Mouse (Mus musculus) thymus, adult 2 months (tissue): ENCODE results near the gene Grhpr. TPM values are rescaled to one million over a fixed set of nuclear protein-coding genes. Genes with fewer than 3 reads are reported as not detected.

Experiments
- DNase-seq: peaks from one replicate; pipeline ENCODE4 v3.0.0; 2021
- H3K27ac ChIP-seq: fragments of 200-500 bp; 2 replicates; pipeline ENCODE4 v1.5.1; 2012; ENCODE audit warnings: low read length, control low read depth; ENCODE audit not compliant: control insufficient read depth, insufficient read depth
- H3K27me3 ChIP-seq: fragments of 200-500 bp; 2 replicates; pipeline ENCODE4 v1.6.1; 2012; ENCODE audit warnings: mild to moderate bottlenecking, low read length, moderate library complexity, mixed read lengths; ENCODE audit not compliant: control insufficient read depth, insufficient read depth
- H3K36me3 ChIP-seq: fragments of 200-500 bp; 2 replicates; pipeline ENCODE4 v1.6.1; 2012; ENCODE audit warnings: mild to moderate bottlenecking, low read length, moderate library complexity; ENCODE audit not compliant: control insufficient read depth, insufficient read depth
- H3K4me1 ChIP-seq: fragments of 200-500 bp; replicated peaks from 2 replicates; pipeline ENCODE4 v1.6.1; 2012; ENCODE audit warnings: low read length; ENCODE audit not compliant: control insufficient read depth, insufficient read depth
- H3K4me3 ChIP-seq: fragments of 200-500 bp; 2 replicates; pipeline ENCODE4 v1.5.1; 2012; ENCODE audit warnings: mild to moderate bottlenecking, low read length, control low read depth, moderate library complexity; ENCODE audit not compliant: control insufficient read depth, insufficient read depth
- CTCF ChIP-seq: fragments of 200-500 bp; IDR thresholded peaks from 2 replicates; pipeline ENCODE4 v1.5.1; 2012; ENCODE audit warnings: mild to moderate bottlenecking, control low read depth, low read length, moderate library complexity, borderline replicate concordance; ENCODE audit not compliant: control insufficient read depth, poor library complexity, insufficient read depth; ENCODE audit errors: extremely low read depth
- POLR2A ChIP-seq: fragments of 200-500 bp; IDR thresholded peaks from 2 replicates; pipeline ENCODE4 v1.6.1; 2012; ENCODE audit warnings: mild to moderate bottlenecking, low read length, control low read depth, moderate library complexity; ENCODE audit not compliant: control insufficient read depth, poor library complexity, insufficient read depth; ENCODE audit errors: extremely low read depth
- WGBS: fragments of 180-500 bp; shearing (Covaris S2); methylation state at CpG from one replicate; pipeline ENCODE4 v1.1.7; 2018; 5-methylcytosine and 5-hydroxymethylcytosine counted together
- polyA plus RNA-seq: library from polyadenylated mRNA; depleted of rRNA; stranded (reverse); fragments of >200 nt; gene quantifications from 2 replicates; pipeline ENCODE4 v1.2.3, GENCODE M21; 2012

Grhpr gene
- polyA plus RNA-seq, 1 experiment: 33.3 TPM

DNA sequence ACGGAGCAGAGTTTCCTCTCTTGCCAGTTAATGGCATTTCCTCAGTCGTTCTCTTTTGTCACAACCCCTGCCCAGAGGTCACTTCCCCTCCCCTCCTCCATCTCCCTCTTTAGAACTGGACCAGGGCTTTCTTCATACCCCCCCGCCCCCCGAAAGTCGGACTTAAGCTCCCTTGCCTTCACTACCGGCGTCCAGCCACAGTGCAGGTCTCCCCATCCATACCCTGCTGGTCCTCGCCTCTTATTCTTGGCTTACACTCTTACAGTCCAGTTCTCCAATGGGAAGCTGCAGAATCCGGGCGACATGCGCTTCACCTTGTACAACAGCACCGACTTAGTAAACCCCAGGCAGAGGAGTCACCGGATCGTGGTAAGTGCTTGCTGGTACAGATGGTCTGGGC, 37.8 kb downstream of the Grhpr start:
- peaks cover 11% of the 10 kb centered on the region for H3K4me1 ChIP-seq
- 2% methylated on average over 14 of the region's 14 CpGs for WGBS
- 0 out of 2 replicates have a peak, but pooled peaks cover 1% of the 10 kb centered on the region for H3K36me3 ChIP-seq
- DNase-seq: peak; percentile 4
- no peak overlapping the region for H3K27ac ChIP-seq
- peak overlapping the region; percentile 63 for H3K4me3 ChIP-seq
- TF ChIP-seq POLR2A (no peak), CTCF (no peak)
- no peaks in the 10 kb centered on the region for H3K27me3 ChIP-seq

DNA sequence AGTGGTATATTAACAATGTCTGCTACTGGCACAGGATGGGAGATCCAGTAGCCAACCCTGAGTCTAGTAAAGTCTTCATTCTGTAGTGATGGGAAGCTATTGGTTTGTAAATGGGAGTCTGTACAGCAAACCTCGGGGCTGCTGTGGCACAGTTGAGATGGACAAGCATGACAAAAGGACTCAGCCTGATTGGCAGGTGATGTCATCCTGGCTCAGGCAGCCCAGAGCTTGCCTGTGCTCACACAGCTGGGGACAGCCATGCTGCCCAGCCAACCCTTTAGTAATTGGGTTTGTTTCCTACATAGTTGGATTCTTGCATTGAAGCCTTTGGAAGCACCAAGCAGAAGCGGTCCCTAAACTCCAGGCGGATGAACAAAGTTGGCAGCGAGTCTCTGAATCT, 45.3 kb downstream of the Grhpr start:
- no peak overlapping the region for H3K4me3 ChIP-seq
- TF ChIP-seq CTCF: no peak
- TF ChIP-seq POLR2A: no peak
- 0 out of 2 replicates have a peak, but pooled peaks cover 8% of the 10 kb centered on the region for H3K36me3 ChIP-seq
- DNase-seq: no peak
- no peak overlapping the region for H3K27ac ChIP-seq
- no peaks in the 10 kb centered on the region for H3K27me3 ChIP-seq
- H3K4me1 ChIP-seq: no peaks in the 10 kb centered on the region
- WGBS: 96% methylated on average over 4 of the region's 4 CpGs

- no peak for TF ChIP-seq POLR2A
- no peak for TF ChIP-seq CTCF
- Histone ChIP-seq H3K27ac (no peak overlapping the region), H3K4me3 (no peak overlapping the region), H3K27me3 (no peaks in the 10 kb centered on the region), H3K4me1 (no peaks in the 10 kb centered on the region), H3K36me3 (0 out of 2 replicates have a peak, but pooled peaks cover 3% of the 10 kb centered on the region)
- no peak for DNase-seq
- 35% methylated on average over 9 of the region's 9 CpGs for WGBS
These were observed 51.4 kb downstream of the Grhpr start for GRCm38 (mm10) chr4:45032586-45032985.

DNA sequence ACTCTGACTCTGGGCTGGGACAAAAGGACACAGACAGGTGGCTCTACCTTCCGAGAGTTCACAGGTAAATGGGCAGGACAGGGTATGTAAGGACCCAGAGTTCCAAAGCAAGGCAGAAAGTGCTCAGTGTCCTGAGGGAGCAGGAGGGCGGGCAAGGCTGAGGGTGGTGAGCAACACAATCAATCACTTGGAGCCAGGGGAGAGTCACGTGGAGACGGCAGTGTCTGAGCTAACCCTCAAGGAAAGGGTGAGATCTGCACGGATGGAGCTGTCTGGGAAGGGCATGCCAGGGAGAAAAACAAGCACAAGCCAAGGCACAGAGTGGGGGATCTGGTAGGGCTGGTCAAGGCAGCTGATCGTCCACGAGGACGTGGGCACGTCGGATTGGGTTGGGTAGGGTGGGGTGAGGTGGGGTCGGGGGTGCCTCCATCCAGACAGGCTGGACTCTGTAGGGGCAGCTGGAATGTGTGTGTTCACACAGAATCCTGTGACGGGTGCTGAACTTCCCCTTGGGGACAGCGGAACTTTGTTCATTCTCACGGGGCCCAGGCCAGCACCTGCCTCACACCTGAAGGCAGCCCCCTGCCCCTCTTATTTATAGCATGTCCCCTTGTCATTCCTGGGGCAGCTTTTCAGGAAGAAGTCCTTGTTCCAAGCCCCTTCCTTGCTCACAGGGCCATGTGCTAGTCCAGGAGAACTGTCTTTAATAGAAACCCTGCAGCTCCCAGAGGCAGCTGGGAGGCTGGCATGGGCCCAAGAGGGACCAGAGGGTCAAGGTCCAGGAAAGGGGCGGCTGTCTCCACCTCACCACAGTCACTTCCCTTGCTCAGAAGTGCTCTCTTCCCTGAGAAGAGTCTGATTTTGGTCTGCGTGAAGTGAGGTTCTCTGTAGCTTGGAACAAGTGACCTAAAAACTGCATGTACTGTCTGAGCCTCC, 53.8 kb downstream of the Grhpr start:
- H3K27ac ChIP-seq: no peak overlapping the region
- H3K4me3 ChIP-seq: no peak overlapping the region
- H3K27me3 ChIP-seq: no peaks in the 10 kb centered on the region
- DNase-seq: no peak
- H3K36me3 ChIP-seq: no peaks in the 10 kb centered on the region
- TF ChIP-seq CTCF (no peak), POLR2A (no peak)
- 81% methylated on average over 16 of the region's 16 CpGs for WGBS
- H3K4me1 ChIP-seq: no peaks in the 10 kb centered on the region

DNA sequence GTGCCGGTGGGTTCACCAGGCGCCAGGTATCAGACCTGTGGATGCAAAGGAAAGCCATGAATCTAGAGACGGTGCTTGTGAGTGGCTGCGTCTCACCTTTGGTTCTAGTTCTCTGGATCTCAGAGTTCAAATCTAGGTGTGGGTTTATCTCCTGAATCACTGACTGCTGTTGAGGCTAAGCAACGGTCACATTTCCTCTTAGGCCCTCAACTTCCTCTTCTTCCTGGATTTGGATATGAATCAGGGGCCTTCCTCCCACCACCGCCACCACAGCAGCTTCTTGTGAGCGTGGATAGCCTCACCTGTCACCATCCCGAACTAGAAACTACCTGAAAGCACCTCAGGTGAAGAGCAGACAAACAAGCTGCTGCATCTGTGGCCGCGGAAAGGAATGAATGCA, 54.9 kb downstream of the Grhpr start:
- WGBS: 58% methylated on average over 10 of the region's 10 CpGs
- Histone ChIP-seq H3K27me3 (no peaks in the 10 kb centered on the region), H3K36me3 (no peaks in the 10 kb centered on the region), H3K27ac (no peak overlapping the region), H3K4me3 (no peak overlapping the region), H3K4me1 (no peaks in the 10 kb centered on the region)
- DNase-seq: no peak
- TF ChIP-seq POLR2A (no peak), CTCF (no peak)

DNA sequence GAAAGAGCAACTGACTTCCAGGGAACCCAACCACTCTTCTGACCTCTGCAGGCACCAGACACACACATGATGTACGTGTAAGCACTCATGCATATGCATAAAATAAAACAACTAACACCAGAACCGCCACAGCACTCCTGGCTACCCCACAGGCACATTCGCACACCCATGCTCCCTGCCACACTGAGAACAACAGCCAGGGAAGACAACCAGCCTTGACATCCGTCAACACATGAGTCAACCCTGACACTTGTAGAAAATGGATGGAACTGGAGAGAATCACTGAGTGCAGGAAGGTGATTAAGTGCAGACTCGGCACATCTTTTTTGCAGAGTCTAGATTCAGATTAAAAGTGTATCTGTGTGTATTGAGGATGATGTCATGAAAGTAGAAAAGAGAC, 55.4 kb downstream of the Grhpr start:
- WGBS: 85% methylated on average over 5 of the region's 5 CpGs
- H3K27ac ChIP-seq: no peak overlapping the region
- no peaks in the 10 kb centered on the region for H3K36me3 ChIP-seq
- no peak for TF ChIP-seq CTCF
- H3K4me1 ChIP-seq: no peaks in the 10 kb centered on the region
- DNase-seq: no peak
- no peak overlapping the region for H3K4me3 ChIP-seq
- H3K27me3 ChIP-seq: no peaks in the 10 kb centered on the region
